Comparison of ENCODE assay signal across 8 mouse cellular contexts in genomic region chr9:45906355-45907077, GRCm38 (mm10). TPM values are rescaled to one million over a fixed set of nuclear protein-coding genes. Genes with fewer than 3 reads are reported as not detected.
DNase-seq lines count a peak whose midpoint lies in the region.

Gene Pcsk7, plus strand, starts transcription at chr9:45906497.
Gene Rnf214, minus strand, starts transcription at chr9:45906911.

- H3K36me3 ChIP-seq in megakaryocyte, embryonic 14.5 days (replicated peaks; ENCODE audit: low read length): peaks cover 60% of the 10 kb centered on the region

- no peaks in the 10 kb centered on the region for H3K27me3 ChIP-seq in megakaryocyte, embryonic 14.5 days (replicated peaks)

- H3K4me3 ChIP-seq in megakaryocyte, embryonic 14.5 days (replicated peaks): peak within 1 kb of the TSS; percentile 99

- peak; percentile 63 for DNase-seq in WW6 (ENCODE audit: low read depth, low spot score)
- DNase-seq in cerebellum, postnatal 4 days (ENCODE audit: low spot score in 2 of 2): peak; percentile 88 to 95
- DNase-seq in gastrocnemius, adult 8-10 months (ENCODE audit: low spot score in 2 of 2): peak; percentile 82 to 90
- DNase-seq in hindlimb bud, embryonic 11.5 days (ENCODE audit: extremely low spot score, low read depth, low spot score): peak; percentile 22
- peak; percentile 75 to 89 for DNase-seq in left cerebral cortex, adult 8-10 months (ENCODE audit: low spot score in 2 of 2)
- DNase-seq in right cerebral cortex, postnatal 10 days (ENCODE audit: low spot score in 2 of 2): peak; percentile 94
- peak; percentile 90 for DNase-seq in urinary bladder, postnatal 25 days (ENCODE audit: low spot score)

- peaks cover 46% of the 10 kb centered on the region for H3K4me1 ChIP-seq in megakaryocyte, embryonic 14.5 days

- no peaks in the 10 kb centered on the region for H3K9me3 ChIP-seq in megakaryocyte, embryonic 14.5 days

RNA-seq across cellular contexts. Expression of gene Pcsk7, which starts in this region (rescaled TPM):
- 10 to 100 TPM in 2 of 4 experiments, 1 to 10 TPM in 2; 7.9 to 14.1 (median 10.7) TPM for total RNA-seq in gastrocnemius, adult 8-10 months (2022)
- total RNA-seq in left cerebral cortex, adult 8-10 months (2022): 10 to 100 TPM; 20.5 to 28.5 (median 23.0) TPM
- polyA plus RNA-seq in megakaryocyte, embryonic 14.5 days (2012; ENCODE audit: insufficient read depth, low replicate concordance): 6.5 and 7.7 TPM in 2 replicates

RNA-seq across cellular contexts. Expression of gene Rnf214, which starts in this region (rescaled TPM):
- total RNA-seq in gastrocnemius, adult 8-10 months (2022): 10 to 100 TPM; 23.7 to 28.9 (median 25.5) TPM
- total RNA-seq in left cerebral cortex, adult 8-10 months (2022): 10 to 100 TPM; 72.3 to 85.7 (median 81.2) TPM
- polyA plus RNA-seq in megakaryocyte, embryonic 14.5 days (2012; ENCODE audit: insufficient read depth, low replicate concordance): 5.8 and 6.8 TPM in 2 replicates

Comparison
In these comparisons a context has a peak if more than half of its experiments do, and no peak if none do; other contexts are left out.
1. Peak in every context shown above with its lines: DNase-seq and H3K4me3 ChIP-seq.
2. DNase-seq: peak in every context shown above with its lines; median percentile 94 in right cerebral cortex, postnatal 10 days; 92 in cerebellum, postnatal 4 days; 90 in urinary bladder, postnatal 25 days; 86 in gastrocnemius, adult 8-10 months; 82 in left cerebral cortex, adult 8-10 months; 63 in WW6; 22 in hindlimb bud, embryonic 11.5 days.